Mouse (Mus musculus): ENCODE results near the gene Ctbs. TPM values are rescaled to one million over a fixed set of nuclear protein-coding genes. Genes with fewer than 3 reads are reported as not detected.
A peak's percentile ranks its signal among the peaks of the same experiment; 100 is the strongest.

The Ctbs gene
- polyA plus RNA-seq, 2 experiments: 1.7 to 5.4 TPM

DNA sequence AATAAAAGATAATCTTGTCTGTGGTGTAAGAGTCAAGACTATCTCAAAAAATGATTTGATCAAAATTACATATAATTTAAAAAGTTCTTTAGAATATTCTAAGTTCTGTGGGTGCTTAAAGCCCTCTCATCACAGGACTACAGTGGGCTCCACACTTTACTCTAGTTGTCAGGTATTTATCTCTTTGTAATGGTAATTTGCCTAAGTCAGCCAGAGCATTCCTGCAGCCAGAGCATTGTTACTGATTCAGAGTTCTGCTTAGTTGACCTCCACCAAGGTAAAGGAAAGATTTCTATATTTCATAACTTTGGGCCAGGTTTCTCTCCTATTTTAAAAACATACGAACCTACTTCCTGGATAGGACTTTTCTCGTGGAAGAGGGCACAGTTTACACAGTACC, 19.6 kb downstream of the Ctbs start:
- no peak for ATAC-seq (ENCODE audit: insufficient read depth)
- TF ChIP-seq EP300 (IDR thresholded peaks at IDR 0.05; ENCODE audit: low read depth): no peak
- no peak for TF ChIP-seq CTCF (IDR thresholded peaks at IDR 0.05; ENCODE audit: low read depth)
- 52% methylated on average over 2 of the region's 2 CpGs for WGBS (ENCODE audit: insufficient replicate concordance)

GRCm38 (mm10) chr3:146472657-146473056, 23.1 kb downstream of the Ctbs start:
- no peak for ATAC-seq (ENCODE audit: insufficient read depth)
- no peaks in the 10 kb centered on the region for H3K4me1 ChIP-seq (replicated peaks; ENCODE audit: control insufficient read depth in 2 of 2, insufficient read depth in 2 of 2, low read length in 1 of 2)
- no peak for DNase-seq (ENCODE audit: low read depth in 3 of 3, low spot score in 3 of 3)
- no peak overlapping the region for H3K9ac ChIP-seq (replicated peaks)
- 66% methylated on average over 4 of the region's 4 CpGs for WGBS (ENCODE audit: insufficient replicate concordance)
- H3K27me3 ChIP-seq (ENCODE audit: control insufficient read depth, insufficient read depth, low read length): no peaks in the 10 kb centered on the region
- H3K36me3 ChIP-seq (replicated peaks; ENCODE audit: control insufficient read depth, insufficient read depth, low read depth): no peaks in the 10 kb centered on the region
- no peak overlapping the region for H3K4me2 ChIP-seq (ENCODE audit: low read depth)
- H3K9me3 ChIP-seq (ENCODE audit: control insufficient read depth, low read length): no peaks in the 10 kb centered on the region
- no peak overlapping the region for H3K4me3 ChIP-seq (ENCODE audit: insufficient read depth in 1 of 2, low read depth in 2 of 2, low read length in 2 of 2)
- H3K27ac ChIP-seq: no peak overlapping the region
- TF ChIP-seq CTCF (IDR thresholded peaks at IDR 0.05; ENCODE audit: low read depth) (no peak), EP300 (IDR thresholded peaks at IDR 0.05; ENCODE audit: low read depth) (no peak)

More for the DNA sequence above, 19.6 kb downstream of the Ctbs start:
- Histone ChIP-seq H3K27ac (no peak overlapping the region), H3K27me3 (ENCODE audit: control insufficient read depth, insufficient read depth, low read length) (no peaks in the 10 kb centered on the region), H3K4me2 (ENCODE audit: low read depth) (no peak overlapping the region), H3K4me1 (replicated peaks; ENCODE audit: control insufficient read depth in 2 of 2, insufficient read depth in 2 of 2, low read length in 1 of 2) (no peaks in the 10 kb centered on the region), H3K9ac (replicated peaks) (no peak overlapping the region), H3K9me3 (ENCODE audit: control insufficient read depth, low read length) (no peaks in the 10 kb centered on the region), H3K4me3 (ENCODE audit: insufficient read depth in 1 of 2, low read depth in 2 of 2, low read length in 2 of 2) (no peak overlapping the region), H3K36me3 (replicated peaks; ENCODE audit: control insufficient read depth, insufficient read depth, low read depth) (no peaks in the 10 kb centered on the region)
- DNase-seq (ENCODE audit: low read depth in 3 of 3, low spot score in 3 of 3): no peak

GRCm38 (mm10) chr3:146473741-146474140, 24.1 kb downstream of the Ctbs start:
- Histone ChIP-seq H3K9ac (replicated peaks) (no peak overlapping the region), H3K27ac (no peak overlapping the region), H3K36me3 (replicated peaks; ENCODE audit: control insufficient read depth, insufficient read depth, low read depth) (no peaks in the 10 kb centered on the region), H3K4me2 (ENCODE audit: low read depth) (no peak overlapping the region), H3K9me3 (ENCODE audit: control insufficient read depth, low read length) (no peaks in the 10 kb centered on the region), H3K4me1 (replicated peaks; ENCODE audit: control insufficient read depth in 2 of 2, insufficient read depth in 2 of 2, low read length in 1 of 2) (no peaks in the 10 kb centered on the region), H3K27me3 (ENCODE audit: control insufficient read depth, insufficient read depth, low read length) (no peaks in the 10 kb centered on the region), H3K4me3 (ENCODE audit: insufficient read depth in 1 of 2, low read depth in 2 of 2, low read length in 2 of 2) (no peak overlapping the region)
- ATAC-seq (ENCODE audit: insufficient read depth) (no peak), DNase-seq (ENCODE audit: low read depth in 3 of 3, low spot score in 3 of 3) (no peak)
- TF ChIP-seq CTCF (IDR thresholded peaks at IDR 0.05; ENCODE audit: low read depth) (no peak), EP300 (IDR thresholded peaks at IDR 0.05; ENCODE audit: low read depth) (no peak)

- Histone ChIP-seq H3K27me3 (ENCODE audit: control insufficient read depth, insufficient read depth, low read length) (no peaks in the 10 kb centered on the region), H3K4me1 (replicated peaks; ENCODE audit: control insufficient read depth in 2 of 2, insufficient read depth in 2 of 2, low read length in 1 of 2) (no peaks in the 10 kb centered on the region), H3K27ac (no peak overlapping the region), H3K4me2 (ENCODE audit: low read depth) (no peak overlapping the region), H3K36me3 (replicated peaks; ENCODE audit: control insufficient read depth, insufficient read depth, low read depth) (no peaks in the 10 kb centered on the region), H3K4me3 (ENCODE audit: insufficient read depth in 1 of 2, low read depth in 2 of 2, low read length in 2 of 2) (no peak overlapping the region), H3K9ac (replicated peaks) (no peak overlapping the region), H3K9me3 (ENCODE audit: control insufficient read depth, low read length) (no peaks in the 10 kb centered on the region)
- DNase-seq (ENCODE audit: low read depth in 3 of 3, low spot score in 3 of 3) (no peak), ATAC-seq (ENCODE audit: insufficient read depth) (no peak)
- TF ChIP-seq CTCF (IDR thresholded peaks at IDR 0.05; ENCODE audit: low read depth): no peak
- no peak for TF ChIP-seq EP300 (IDR thresholded peaks at IDR 0.05; ENCODE audit: low read depth)
- 84% methylated on average over 3 of the region's 3 CpGs for WGBS (ENCODE audit: insufficient replicate concordance)
Observed at GRCm38 (mm10) chr3:146474428-146474827, 24.8 kb downstream of the Ctbs start.

DNA sequence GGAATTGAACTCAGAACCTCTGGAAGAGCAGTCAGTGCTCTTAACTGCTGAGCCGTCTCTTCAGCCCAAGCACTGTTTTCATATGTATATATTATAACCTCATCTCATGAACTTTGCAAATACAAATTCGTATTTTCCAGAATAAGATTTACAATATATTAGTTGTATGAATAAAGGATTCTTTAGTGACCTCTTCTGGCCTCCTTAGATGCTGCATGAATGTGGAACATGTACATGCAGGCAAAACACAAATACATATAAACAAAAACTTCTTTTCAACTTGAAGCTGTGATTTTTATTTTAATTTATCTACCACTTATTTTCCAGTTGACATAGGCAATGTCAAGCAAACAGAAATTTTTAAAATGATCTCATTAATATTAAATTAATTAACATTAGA, 32.4 kb downstream of the Ctbs start:
- DNase-seq (ENCODE audit: low read depth in 3 of 3, low spot score in 3 of 3): no peak
- peak; percentile 12; the same call in 1 of the 2 replicates for TF ChIP-seq CTCF (IDR thresholded peaks at IDR 0.05; ENCODE audit: low read depth)
- no peak for TF ChIP-seq EP300 (IDR thresholded peaks at IDR 0.05; ENCODE audit: low read depth)
- H3K9ac ChIP-seq (replicated peaks): no peak overlapping the region
- no peak overlapping the region for H3K27ac ChIP-seq
- no peak overlapping the region for H3K4me3 ChIP-seq (ENCODE audit: insufficient read depth in 1 of 2, low read depth in 2 of 2, low read length in 2 of 2)
- no peak overlapping the region for H3K4me2 ChIP-seq (ENCODE audit: low read depth)
- H3K36me3 ChIP-seq (replicated peaks; ENCODE audit: control insufficient read depth, insufficient read depth, low read depth): no peaks in the 10 kb centered on the region
- WGBS (ENCODE audit: insufficient replicate concordance): 55% methylated on average over 2 of the region's 2 CpGs
- H3K4me1 ChIP-seq (replicated peaks; ENCODE audit: control insufficient read depth in 2 of 2, insufficient read depth in 2 of 2, low read length in 1 of 2): no peaks in the 10 kb centered on the region
- no peaks in the 10 kb centered on the region for H3K9me3 ChIP-seq (ENCODE audit: control insufficient read depth, low read length)
- no peaks in the 10 kb centered on the region for H3K27me3 ChIP-seq (ENCODE audit: control insufficient read depth, insufficient read depth, low read length)
- ATAC-seq (ENCODE audit: insufficient read depth): no peak

Measured in liver, embryonic 14.5 days (tissue).